Mouse (Mus musculus) lung, adult 2 months (tissue): ENCODE measurements around the gene Celsr3.

ENCODE experiments used
- CTCF ChIP-seq: fragments of 200-500 bp; IDR thresholded peaks from 2 replicates; pipeline ENCODE4 v1.5.1; 2011; ENCODE audit warnings: mild to moderate bottlenecking, low read length, control low read depth; ENCODE audit not compliant: insufficient read depth
- POLR2A ChIP-seq: fragments of 200-500 bp; IDR thresholded peaks from 2 replicates; pipeline ENCODE4 v1.6.1; 2011; ENCODE audit warnings: low read depth, mild to moderate bottlenecking, control low read depth, low read length, borderline replicate concordance; ENCODE audit errors: extremely low read depth

DNA sequence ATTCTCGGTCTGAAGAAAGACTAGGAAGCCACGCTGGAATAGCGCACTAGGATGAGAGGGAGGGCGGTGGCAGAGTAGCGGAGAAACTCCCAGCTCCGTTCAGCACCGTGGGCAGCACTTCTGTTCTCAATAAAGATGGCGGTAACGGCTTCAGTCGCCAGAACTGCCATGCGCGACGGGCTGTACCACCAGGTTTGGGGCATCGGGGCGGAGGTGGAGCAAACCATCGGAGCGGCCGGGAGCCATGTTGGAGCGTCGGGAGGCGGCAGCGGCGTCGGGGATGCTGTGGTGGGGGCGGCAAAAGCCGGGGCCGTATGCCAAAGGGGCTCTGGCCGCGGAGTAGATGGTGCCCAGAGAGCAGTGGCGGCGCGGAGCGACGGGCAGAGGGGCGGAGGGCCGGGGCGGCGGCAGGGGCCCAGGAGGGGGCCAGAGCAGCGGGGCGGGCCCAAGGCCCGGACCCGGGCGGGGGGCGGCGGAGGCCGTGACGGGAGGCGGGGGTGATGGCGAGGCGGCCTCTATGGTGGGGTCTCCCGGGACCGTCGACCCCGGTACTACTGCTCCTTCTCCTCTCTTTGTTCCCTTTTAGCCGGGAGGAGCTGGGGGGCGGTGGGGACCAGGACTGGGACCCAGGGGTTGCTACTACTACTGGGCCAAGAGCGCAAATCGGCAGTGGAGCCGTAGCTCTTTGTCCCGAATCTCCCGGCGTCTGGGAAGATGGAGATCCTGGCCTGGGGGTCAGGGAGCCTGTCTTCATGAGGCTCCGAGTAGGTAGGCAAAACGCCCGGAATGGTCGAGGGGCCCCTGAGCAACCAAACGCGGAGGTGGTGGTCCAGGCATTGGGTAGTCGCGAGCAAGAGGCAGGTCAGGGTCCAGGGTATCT is at the start of gene Celsr3:
- TF ChIP-seq CTCF (no peak), POLR2A (no peak)
